Mouse (Mus musculus): ENCODE measurements around the gene Rab40b.

GRCm38 (mm10) chr11:121340287-121340686, 47.8 kb downstream of the Rab40b start:
- TF ChIP-seq CTCF (IDR thresholded peaks at IDR 0.05; ENCODE audit: control insufficient read depth, insufficient read depth, insufficient replicate concordance, low read depth, low read length) = no peak
- TF ChIP-seq POLR2A (IDR thresholded peaks at IDR 0.05; ENCODE audit: control insufficient read depth, low read depth, low read length) = no peak
